Mouse (Mus musculus) retina, postnatal 7 days (tissue): ENCODE data around the gene Bspry.
A peak's percentile ranks its signal among the peaks of the same experiment; 100 is the strongest.

Source experiments
- DNase-seq: peaks from one replicate; pipeline ENCODE4 v3.0.0-alpha.2; 2012; ENCODE audit warnings: low read depth, low spot score

Bspry gene

GRCm38 (mm10) chr4:62480709-62481605 lies 1.1 kb downstream of the Bspry start:
- no peak for DNase-seq

- no peak for DNase-seq
Measured at GRCm38 (mm10) chr4:62484928-62485327, 5.1 kb downstream of the Bspry start.

- no peak for DNase-seq
Measured at GRCm38 (mm10) chr4:62485450-62486161, 5.8 kb downstream of the Bspry start.

DNA sequence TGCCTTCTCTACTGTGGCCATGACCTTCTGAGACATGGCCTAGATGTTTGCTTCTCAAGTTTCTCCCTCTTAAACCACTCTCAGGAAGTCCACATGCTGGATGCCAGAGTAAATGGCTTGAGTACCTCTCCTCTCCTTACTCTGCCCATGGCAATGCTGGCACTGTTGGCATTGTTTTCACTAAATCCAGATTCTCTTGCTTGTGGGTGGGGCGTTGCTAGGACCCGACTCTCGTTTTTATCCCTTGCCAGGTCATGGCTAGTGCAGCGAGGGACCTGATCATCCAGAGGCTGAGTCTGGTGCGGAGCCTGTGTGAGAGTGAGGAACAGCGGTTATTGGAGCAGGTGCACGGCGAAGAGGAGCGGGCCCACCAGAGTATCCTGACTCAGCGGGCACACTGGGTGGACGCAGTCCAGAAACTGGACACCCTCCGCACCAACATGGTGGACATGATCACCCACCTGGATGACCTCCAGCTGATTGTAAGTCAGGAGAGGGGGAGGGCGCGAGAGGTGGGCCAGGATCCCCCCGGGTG lies 6.4 kb downstream of the Bspry start:
- DNase-seq = no peak

- DNase-seq = no peak
Measured at GRCm38 (mm10) chr4:62487172-62487571, 7.3 kb downstream of the Bspry start.

- no peak for DNase-seq
Measured at GRCm38 (mm10) chr4:62487914-62488313, 8.1 kb downstream of the Bspry start.

GRCm38 (mm10) chr4:62492682-62493081 lies 12.8 kb downstream of the Bspry start:
- DNase-seq = no peak

DNA sequence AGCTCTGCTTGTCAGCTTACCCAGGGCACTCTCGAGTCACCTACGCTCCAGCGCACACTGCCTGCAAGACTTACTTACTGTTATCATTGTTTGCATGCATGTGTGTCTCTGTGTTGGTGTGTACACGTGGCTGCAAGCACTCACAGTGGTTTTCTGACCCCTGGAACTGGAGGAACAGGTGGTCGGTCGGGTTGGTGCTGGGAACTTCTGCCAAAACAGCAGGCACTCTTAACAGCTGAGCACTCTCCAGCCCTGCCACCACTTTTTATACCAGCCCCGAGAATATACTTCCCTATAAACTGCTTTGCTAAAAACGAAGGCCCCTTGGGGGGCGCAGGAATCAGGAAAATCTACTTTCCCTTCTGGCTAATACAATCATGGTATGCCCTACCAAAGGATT lies 14.4 kb downstream of the Bspry start:
- no peak for DNase-seq

GRCm38 (mm10) chr4:62495946-62496345 lies 16.1 kb downstream of the Bspry start:
- no peak for DNase-seq

GRCm38 (mm10) chr4:62496815-62497214 lies 17.0 kb downstream of the Bspry start:
- no peak for DNase-seq

- DNase-seq = no peak
Measured at GRCm38 (mm10) chr4:62500799-62501198, 20.9 kb downstream of the Bspry start.

DNA sequence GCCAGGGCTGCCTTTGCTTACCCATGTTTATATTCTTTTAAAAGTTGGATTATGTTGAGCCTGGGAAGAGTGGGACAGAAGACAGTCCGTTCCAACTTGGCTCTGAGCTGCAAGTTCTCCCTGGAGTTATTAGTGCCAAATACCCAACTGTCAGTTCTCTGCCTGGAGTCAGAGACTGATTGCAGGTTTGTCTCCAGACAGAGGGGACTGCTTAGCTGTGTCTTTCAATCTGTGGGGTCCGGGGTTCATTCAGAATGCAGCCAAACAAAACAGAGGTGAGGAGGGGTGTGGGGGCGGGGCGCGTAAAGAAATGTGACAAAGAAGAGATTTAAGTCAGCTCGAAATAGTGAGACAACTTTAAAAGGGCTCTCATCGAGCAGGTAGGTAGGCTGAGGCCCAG lies 21.7 kb downstream of the Bspry start:
- DNase-seq = no peak

DNA sequence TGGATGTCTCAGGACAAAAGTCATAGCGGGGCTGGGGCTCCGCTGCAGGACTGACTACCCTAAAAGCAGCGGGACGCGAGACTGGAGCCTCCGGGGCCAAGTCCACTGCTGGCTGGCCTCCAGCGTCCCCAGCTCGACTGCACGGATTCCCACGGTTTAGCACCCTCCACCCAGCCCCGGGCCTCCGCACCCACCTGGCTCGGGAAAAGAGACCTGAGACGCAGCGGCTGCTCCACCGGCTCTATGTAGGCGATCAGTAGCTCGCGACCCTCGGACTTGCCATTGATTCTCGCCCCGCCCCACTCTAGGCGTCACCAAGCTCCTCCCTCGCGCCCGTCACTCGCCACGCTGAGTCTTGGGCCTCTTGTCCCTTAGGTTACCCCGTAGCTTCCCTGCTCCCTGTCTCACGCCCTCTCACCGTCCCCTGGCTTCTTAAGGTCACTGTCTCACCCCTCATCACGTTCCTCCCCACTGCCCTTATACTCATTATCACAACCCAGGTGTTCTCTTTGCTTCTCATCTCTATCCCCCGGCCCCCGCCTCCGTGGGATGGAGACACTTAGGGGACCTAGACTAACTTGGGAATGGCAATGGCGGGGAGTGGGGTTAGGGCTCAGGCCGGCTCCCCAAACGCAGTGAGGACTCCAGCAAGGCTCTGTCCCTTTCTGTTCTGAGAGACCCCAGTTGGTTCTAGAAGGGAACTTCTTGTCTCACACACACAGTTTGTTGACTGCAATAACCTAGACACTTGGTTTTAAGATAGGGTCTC lies 22.3 kb downstream of the Bspry start:
- peak; percentile 73 for DNase-seq

DNA sequence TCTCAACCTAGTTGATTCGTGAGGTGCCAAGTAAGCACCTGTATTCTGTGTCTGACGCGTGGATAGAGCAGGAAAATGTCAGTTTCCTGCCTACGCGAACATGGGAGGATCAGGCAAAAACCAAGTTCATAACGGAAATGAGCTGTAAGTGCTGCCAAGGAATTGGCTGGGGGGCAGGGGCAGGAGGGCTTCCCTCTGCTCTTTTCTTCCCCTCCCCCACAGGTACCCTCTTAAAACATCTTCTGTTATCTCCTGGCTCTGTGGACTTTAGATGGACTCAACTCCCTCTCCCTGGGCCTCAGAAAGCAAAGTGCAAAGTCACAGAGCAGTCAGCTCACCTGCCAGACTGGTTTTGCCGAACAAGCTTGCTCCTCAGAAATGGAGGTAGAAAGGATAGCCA lies 23.1 kb downstream of the Bspry start:
- DNase-seq = no peak

DNA sequence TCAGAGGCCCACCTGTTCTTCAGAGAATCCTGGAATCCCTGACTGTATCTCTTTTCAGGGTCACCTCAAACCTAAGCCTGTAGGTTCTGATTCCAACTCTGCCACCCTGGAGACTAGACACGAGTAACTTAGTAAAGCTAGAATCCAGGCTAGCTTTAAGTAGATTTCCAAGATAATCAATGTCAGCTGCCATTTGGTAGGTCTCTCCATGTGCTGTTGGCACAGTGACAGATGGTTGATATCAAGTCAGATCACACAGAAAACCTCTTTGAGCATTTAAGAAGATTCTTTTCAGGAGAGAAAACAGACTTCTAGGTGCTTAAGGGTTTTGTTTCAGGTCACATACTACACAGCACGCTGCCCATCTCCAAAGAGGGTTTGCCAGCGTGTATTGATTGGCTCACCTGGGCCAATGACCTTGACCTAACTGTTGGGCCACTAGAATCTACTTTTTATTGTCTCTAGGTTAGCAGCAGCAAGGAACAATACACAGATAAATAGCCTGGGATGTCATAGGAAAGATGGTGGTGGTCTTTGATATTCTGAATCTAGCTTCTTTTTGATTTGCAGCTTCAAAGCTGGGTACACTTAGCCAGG lies 23.6 kb downstream of the Bspry start, which contains the start of gene Hdhd3:
Gene Hdhd3 (minus strand): TSS at position 94 of the 597 bp plus-strand sequence.
- DNase-seq = no peak

GRCm38 (mm10) chr4:62505991-62506390 lies 26.1 kb downstream of the Bspry start:
- no peak for DNase-seq

GRCm38 (mm10) chr4:62506798-62507197 lies 26.9 kb downstream of the Bspry start:
- no peak for DNase-seq

GRCm38 (mm10) chr4:62508839-62509238 lies 29.0 kb downstream of the Bspry start:
- no peak for DNase-seq

DNA sequence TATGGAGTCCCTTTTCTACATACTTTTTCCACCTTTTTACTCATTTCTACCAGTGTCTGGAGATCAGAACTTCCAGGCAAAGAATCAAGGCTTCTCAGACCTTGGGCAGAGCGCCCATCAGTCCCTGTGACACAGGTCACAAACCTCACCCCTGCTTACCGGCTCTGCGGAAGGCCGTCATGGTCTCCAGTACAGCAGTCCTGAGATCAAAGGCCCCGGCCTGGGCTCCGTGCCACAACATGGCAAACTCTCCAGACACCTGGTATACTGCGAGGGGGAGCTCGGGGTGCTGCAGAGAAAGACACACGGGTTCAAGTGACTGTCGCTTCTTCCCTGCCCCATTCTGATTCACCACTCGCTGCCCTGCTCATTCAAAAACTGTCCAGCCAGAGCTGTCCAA lies 30.1 kb downstream of the Bspry start:
- no peak for DNase-seq

DNA sequence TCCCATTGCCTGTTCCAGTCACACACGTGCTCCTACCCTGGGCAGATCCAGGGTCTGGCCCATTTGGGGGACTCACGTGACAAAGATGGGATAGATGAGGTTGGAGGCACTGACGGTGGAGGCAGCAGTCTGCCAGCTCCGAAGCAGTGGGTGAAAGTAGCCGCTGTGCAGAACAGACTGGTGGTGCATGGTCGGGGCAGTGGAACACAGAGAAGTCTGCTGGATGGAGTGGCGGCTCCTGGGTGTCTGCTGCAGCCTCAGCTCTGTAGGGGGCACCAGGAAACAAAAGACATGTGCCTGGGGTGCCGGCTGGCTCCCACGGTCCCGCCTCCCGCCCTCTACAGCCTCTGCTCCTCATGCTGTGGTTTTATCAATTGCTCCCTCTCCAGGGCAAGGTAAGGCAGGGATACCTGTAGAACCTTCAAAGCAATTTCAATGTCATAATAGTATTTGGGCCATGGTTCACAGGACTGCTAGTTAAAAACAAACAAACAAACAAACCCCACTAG lies 34.2 kb downstream of the Bspry start:
- DNase-seq = no peak

DNA sequence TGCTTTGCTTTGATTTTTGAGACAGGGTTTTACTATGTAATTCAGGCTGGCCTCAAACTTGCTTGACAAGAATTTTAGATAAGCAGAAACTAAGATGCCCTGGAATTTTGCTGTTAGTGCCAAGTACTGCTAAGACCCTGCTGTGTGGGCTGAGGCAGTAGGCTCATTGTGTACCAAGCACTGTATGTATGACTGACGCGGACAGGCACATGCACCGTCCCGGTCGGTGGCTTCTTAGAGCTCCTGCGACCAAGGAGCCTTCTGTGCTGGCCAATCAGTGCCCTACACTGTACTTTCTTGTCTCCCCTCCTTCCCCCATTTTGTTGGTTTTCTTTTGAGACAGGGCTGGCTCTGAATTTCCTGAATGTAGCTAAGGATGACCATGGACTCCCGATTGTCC lies 35.1 kb downstream of the Bspry start:
- DNase-seq = no peak
